Mouse (Mus musculus): Measurements from ENCODE around the gene Fbxl15.
A peak's percentile ranks its signal among the peaks of the same experiment; 100 is the strongest.

The Fbxl15 gene

DNA sequence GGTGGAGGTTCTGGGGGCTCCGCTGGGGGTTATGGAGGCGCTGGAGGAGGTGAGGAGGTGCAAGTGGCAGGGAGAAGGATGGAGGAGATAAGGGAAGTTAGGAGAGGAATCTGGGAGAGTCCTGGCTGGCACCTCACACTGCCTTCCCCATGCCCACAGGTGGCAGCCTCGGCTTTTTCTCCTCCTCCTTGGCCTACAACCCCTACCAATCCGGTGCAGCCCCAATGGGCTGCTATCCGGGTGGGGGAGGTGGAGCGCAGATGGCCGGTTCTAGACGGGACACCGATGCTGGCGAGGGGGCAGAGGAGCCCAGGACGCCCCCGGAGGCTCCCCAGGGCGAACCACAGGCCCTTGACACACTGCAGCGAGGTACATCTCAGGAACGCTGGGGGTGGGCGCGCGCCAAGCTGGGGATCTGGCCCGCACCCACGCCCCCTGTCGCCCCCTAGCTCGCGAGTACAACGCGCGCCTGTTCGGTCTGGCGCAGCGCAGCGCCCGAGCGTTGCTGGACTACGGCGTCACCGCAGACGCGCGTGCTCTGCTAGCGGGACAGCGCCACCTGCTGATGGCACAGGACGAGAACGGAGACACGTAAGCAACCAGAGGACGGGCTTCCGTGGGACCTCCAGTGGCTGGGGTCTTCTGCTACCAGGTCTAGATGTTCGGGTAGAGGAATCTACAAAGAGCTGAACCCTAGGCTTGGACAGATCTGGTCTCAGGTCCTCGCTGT is 19.1 kb upstream of the Fbxl15 start:
- peak; percentile 86 for DNase-seq (ENCODE audit: low spot score)

DNA sequence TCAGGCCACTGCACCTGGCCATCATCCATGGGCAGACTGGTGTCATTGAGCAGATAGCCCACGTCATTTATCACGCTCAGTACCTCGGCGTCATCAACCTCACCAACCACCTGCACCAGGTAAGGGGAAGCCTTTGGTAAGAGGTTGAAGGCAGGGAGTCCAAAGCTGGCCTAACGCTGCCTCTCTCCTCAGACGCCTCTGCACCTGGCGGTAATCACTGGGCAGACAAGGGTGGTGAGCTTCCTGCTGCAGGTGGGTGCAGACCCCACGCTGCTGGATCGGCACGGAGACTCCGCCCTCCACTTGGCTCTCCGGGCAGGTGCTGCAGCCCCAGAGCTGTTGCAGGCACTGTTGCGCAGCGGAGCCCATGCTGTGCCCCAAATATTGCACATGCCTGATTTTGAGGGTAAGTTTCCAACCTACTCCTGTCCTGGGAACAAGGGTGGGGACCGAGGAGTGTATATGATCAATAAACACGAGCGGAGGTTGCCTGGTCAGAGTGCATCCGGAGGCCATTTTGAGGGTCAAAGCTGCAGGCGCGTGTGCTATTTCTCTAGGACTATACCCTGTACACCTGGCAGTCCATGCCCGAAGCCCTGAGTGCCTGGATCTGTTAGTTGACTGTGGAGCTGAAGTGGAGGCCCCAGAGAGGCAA is 18.2 kb upstream of the Fbxl15 start:
- DNase-seq (ENCODE audit: low spot score) = peak; percentile 10

GRCm38 (mm10) chr19:46310312-46310865 is 17.6 kb upstream of the Fbxl15 start:
- DNase-seq (ENCODE audit: low spot score) = peak; percentile 7

DNA sequence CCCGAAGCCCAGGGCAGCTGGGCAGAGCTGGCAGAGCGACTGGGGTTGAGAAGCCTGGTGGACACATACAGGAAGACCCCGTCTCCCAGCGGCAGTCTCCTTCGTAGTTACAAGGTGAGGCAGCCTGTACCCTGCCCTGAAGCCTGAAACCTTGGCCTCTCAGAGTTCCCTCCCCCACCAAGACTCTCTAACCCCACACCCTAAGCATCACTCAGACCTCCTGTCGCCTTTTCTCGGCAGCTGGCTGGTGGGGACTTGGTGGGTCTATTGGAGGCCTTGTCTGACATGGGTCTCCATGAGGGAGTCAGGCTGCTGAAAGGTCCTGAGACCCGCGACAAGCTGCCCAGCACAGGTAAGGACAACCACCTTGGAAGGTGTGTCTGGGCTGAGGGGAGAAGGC is 16.6 kb upstream of the Fbxl15 start:
- DNase-seq (ENCODE audit: low spot score) = peak; percentile 7

GRCm38 (mm10) chr19:46312566-46312965 is 15.4 kb upstream of the Fbxl15 start:
- DNase-seq (ENCODE audit: low spot score) = peak; percentile 4

DNA sequence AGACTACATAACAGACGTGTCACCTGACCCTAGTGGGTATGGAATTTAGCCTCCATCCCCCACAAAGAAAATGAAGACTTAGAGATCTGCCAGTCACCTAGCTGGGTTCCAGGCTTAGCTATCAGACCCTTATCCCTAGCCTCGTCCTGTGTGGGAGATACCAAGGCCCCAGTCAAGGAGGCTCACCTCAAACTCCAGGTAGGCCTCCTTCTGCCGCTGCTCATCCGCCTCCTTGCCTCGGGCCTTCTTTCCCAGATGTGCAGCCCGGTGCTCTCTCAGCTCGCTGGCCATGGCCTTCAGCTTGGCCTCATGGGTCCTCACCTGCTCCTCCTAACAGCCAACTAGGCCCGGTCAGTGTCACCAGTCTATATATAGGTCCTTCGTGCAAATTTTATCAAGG is 14.9 kb upstream of the Fbxl15 start:
- peak; percentile 5 for DNase-seq (ENCODE audit: low spot score)

- DNase-seq (ENCODE audit: low spot score) = no peak
Measured at GRCm38 (mm10) chr19:46313591-46313990, 14.4 kb upstream of the Fbxl15 start.

DNA sequence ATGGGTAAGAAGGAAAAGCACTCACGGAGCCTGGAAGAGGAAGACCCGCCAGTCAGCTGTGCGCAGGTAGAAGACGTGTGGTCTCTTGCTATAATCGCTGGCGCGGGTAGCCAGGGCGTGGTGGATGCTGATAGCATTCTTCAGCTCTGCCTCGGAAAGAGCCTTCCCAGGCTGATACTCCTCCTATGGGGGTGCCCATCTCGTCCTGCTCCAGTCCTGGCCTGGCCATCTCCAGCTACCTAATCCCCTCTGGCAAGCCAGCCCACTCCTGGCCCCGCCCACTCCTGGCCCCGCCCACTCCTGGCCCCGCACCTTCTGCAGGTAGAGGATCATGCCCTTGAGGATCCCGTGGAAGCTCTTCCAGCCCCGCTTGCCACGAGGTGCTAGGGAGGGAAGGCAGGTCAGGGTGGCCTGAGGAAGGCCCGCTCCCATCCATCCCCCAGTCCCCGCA is 13.8 kb upstream of the Fbxl15 start:
- peak; percentile 10 for DNase-seq (ENCODE audit: low spot score)

- peak; percentile 15 for DNase-seq (ENCODE audit: low spot score)
Measured at GRCm38 (mm10) chr19:46314872-46315742, 12.9 kb upstream of the Fbxl15 start.

GRCm38 (mm10) chr19:46315752-46316610 is 12.0 kb upstream of the Fbxl15 start:
- DNase-seq (ENCODE audit: low spot score) = peak; percentile 25

- DNase-seq (ENCODE audit: low spot score) = peak; percentile 81
Measured at GRCm38 (mm10) chr19:46316846-46317545, 11.0 kb upstream of the Fbxl15 start.

DNA sequence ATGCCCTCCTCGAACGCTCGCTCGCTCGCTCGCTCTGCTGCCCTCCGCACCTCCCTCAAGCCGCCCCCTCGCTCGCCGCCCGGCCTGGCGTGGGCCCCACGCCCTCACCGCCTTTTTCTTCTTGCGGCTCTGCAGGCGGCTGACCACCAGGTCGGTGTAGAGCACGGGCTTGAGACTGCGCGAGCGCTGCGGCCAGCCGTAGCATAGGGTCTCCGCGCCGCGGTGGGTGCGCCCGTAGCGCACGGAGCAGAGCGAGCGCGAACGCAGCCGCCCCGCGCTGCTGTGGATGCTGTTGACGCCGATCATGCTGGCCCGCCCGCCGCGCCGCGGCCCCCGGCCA is 10.5 kb upstream of the Fbxl15 start:
- peak; percentile 15 for DNase-seq (ENCODE audit: low spot score)

DNA sequence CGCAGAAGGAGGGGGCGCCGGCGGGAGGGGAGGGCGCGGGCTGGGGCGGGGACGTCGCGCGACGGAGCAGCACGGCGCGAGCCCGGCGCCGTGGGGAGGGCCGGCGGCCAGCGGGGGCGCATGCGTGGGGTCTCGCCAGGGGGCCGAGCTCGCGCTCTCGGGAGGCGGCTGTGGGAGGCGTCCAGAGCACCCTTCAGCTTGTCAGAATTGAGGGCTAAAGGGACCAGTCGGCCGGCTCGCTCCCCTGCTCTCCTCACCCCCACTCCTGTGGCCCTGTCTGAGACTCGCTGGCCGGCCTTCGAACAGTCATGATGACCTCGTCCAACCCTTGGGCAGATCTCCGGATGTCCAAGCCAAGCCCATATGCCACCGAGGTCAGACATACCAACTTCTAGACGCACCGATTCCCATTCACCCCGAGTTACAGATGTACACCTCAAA is 9.9 kb upstream of the Fbxl15 start:
- DNase-seq (ENCODE audit: low spot score) = peak; percentile 52

DNA sequence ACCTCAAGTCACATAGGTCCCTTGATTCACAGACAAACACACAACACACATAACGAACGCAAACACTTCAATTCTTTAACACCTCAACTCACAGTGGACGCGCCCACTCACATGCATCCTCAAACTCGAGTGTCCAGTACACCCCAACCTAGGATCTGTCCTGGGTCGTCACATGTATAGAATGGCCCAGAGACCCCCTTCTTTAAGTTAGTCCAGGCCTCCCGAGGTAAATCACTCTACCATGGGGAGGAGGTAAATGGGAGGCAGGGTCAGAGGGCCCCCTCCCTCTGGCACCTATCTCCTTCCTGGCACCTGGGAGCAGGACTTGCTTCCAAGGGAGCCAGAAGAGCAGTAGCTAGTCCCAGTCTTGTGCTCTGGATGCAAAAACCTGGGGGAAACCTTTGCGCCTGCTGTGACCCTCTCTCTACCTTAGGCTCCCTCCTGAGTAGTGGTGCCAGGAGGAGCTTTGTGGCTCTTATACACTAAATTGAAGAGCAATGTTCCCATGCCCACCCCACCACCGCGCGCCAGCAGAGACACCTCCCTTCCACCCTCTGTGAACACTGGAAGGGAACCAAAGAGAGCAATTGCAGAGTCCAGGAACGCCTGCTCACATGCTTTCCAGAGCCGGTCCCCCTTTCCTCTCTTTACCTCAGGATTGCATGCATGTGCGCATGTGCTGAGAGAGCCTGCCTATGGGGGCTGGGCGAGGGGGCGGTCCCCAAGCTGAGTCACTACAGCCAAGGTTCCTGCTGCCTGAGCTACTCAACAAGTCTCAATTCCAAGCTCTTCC is 9.2 kb upstream of the Fbxl15 start:
- peak; percentile 90 for DNase-seq (ENCODE audit: low spot score)

GRCm38 (mm10) chr19:46320076-46320785 is 7.8 kb upstream of the Fbxl15 start:
- no peak for DNase-seq (ENCODE audit: low spot score)

GRCm38 (mm10) chr19:46321101-46321943 is 6.7 kb upstream of the Fbxl15 start:
- no peak for DNase-seq (ENCODE audit: low spot score)

DNA sequence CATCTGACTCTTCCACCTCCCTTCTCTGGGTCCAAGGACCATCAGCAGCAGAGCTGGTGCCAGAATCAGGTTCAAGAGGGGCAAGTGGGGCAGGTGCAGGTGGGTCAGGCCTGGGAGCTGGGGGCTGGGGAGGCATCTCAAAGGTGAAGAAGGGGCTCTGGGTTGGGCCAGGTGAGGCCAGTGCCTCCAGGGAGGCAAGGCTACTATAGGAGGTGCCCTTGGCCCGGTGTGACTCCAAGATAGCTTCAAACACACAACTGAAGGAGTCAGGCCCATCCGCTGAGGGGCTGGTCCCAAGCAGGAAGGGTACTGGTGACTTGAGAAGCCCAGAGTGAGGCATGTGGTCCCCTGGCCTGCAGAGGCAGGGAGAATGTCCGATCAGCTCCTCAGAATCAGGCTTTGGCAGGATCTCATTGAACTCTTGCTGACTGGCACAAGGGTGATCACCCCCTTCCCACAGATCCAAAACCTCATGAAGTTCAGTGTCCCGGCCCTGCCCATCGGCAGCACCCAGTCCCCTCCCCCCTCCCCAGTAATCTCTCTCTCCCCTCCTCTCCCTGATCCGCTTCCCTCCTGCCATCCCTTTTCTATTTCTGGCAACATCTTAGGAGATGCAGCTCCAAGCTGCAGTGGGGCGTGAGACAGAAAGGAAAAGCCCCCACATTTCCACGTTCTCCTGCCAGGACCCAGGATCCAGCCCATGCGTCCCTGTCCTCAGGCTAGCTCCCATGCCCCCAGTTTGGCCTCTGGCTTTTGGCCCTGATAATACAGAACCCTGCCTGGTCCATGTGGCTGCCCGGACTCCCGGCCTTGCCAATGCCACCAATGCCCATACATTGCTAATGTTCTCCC is 5.6 kb upstream of the Fbxl15 start:
- DNase-seq (ENCODE audit: low spot score) = no peak
